Mouse (Mus musculus): ENCODE measurements around the gene Spsb3. TPM values are rescaled to one million over a fixed set of nuclear protein-coding genes. Genes with fewer than 3 reads are reported as not detected.

Spsb3 gene
- polyA plus RNA-seq, 1 experiment from 2014 or later: 25.2 TPM

DNA sequence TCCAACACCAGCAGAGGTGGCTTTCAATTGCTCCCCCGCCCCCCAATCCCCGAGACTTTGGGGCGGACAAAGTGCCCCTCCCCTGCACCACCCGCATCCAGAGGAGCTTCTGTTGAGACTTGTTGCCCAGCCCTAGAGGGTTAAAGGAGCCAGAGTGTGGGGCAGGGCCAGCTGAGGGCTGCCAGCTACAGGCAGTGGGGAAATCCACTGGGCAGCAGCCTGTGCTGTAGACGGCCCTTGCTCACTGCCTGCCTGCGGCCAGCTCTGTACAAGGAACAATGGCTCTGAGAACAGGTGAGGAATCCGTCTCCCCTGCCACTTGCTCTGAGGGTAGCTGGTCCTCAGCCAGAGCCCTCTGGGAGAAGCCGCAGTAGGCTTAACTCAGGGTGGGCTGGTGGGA is 7.9 kb upstream of the Spsb3 start:
- ATAC-seq (replicated peaks; ENCODE audit: insufficient number of reproducible peaks, low FRiP score, low TSS enrichment): no peak
- Histone ChIP-seq H3K4me2 (no peak overlapping the region), H3K27me3 (ENCODE audit: control insufficient read depth, insufficient read depth, low read length) (no peaks in the 10 kb centered on the region), H3K9me3 (replicated peaks; ENCODE audit: control insufficient read depth, low read length) (no peaks in the 10 kb centered on the region), H3K4me3 (ENCODE audit: low read depth, low read length) (no peak overlapping the region), H3K36me3 (ENCODE audit: control insufficient read depth, insufficient read depth, low read length) (peaks cover 3% of the 10 kb centered on the region; the same call in 1 of the 2 replicates), H3K4me1 (ENCODE audit: control insufficient read depth, insufficient read depth, low read length) (no peaks in the 10 kb centered on the region), H3K27ac (ENCODE audit: low read depth, low read length) (no peak overlapping the region), H3K9ac (ENCODE audit: low read depth, low read length) (no peak overlapping the region)
- WGBS (ENCODE audit: insufficient replicate concordance): 77% methylated on average over 8 of the region's 8 CpGs

DNA sequence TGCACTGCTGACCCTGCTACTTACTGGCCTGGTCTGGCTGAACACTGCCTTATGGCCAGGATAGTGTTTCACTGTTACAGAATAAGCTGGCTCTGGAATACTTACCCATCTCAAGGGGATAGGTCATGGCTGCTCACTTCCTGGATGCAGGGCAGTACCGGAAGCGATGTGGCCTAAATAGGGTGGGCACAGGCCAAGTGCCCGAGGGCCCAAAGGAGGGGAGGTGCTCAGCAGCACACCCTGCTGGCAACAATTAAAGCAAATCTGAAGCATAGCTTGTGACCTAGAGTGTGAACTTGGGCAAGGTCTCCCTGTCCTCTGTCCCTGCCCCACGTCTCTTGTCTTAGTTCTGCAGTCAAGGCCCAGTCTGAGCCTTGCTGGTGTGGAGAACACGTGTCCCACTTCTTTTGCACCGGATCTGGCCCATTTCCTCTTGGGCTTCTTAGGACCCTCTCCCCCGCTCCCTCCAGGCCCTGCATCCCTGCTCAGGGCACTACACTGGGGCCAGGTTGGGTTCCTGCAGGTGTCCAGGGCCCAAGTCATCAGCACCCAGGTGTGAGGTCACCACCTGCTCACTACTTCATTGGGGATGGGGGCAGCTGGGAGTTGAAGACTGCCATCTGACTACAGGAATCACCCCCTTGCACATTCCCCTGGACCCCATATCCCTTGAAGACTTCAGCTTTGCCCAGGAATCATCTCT is 4.6 kb upstream of the Spsb3 start:
- ATAC-seq (replicated peaks; ENCODE audit: insufficient number of reproducible peaks, low FRiP score, low TSS enrichment): no peak
- Histone ChIP-seq H3K9ac (ENCODE audit: low read depth, low read length) (no peak overlapping the region), H3K27me3 (ENCODE audit: control insufficient read depth, insufficient read depth, low read length) (no peaks in the 10 kb centered on the region), H3K4me1 (ENCODE audit: control insufficient read depth, insufficient read depth, low read length) (peaks cover 6% of the 10 kb centered on the region), H3K4me2 (no peak overlapping the region), H3K27ac (ENCODE audit: low read depth, low read length) (no peak overlapping the region), H3K36me3 (ENCODE audit: control insufficient read depth, insufficient read depth, low read length) (peaks cover 3% of the 10 kb centered on the region; the same call in 1 of the 2 replicates), H3K9me3 (replicated peaks; ENCODE audit: control insufficient read depth, low read length) (no peaks in the 10 kb centered on the region), H3K4me3 (ENCODE audit: low read depth, low read length) (no peak overlapping the region)
- 49% methylated on average over 7 of the region's 7 CpGs for whole genome bisulfite sequencing (ENCODE audit: insufficient replicate concordance)

DNA sequence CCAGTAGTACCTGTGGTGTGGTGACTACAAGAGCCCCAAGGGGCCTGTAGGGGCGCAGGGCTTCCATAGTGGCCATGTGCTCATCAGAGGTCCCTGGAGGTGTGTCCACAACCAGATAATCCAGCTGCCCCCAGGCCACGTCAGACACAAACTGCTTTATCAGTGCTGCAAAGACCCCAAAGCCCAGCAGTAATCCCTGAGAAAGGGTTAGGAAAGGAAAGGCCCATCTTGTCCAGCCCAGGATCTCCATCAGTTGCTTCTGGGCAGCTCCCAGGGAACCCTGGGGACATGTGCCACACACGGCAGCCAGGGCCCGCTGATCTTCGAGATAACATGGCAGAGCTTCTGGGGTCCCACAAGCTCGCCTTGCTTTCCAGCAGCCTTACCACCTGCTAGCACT is 2.1 kb upstream of the Spsb3 start:
- H3K9ac ChIP-seq (ENCODE audit: low read depth, low read length): no peak overlapping the region
- no peak for ATAC-seq (replicated peaks; ENCODE audit: insufficient number of reproducible peaks, low FRiP score, low TSS enrichment)
- H3K4me1 ChIP-seq (ENCODE audit: control insufficient read depth, insufficient read depth, low read length): peaks cover 17% of the 10 kb centered on the region
- H3K27me3 ChIP-seq (ENCODE audit: control insufficient read depth, insufficient read depth, low read length): no peaks in the 10 kb centered on the region
- no peak overlapping the region for H3K27ac ChIP-seq (ENCODE audit: low read depth, low read length)
- no peak overlapping the region for H3K4me2 ChIP-seq
- WGBS (ENCODE audit: insufficient replicate concordance): 80% methylated on average over 6 of the region's 6 CpGs
- peaks cover 3% of the 10 kb centered on the region; the same call in 1 of the 2 replicates for H3K36me3 ChIP-seq (ENCODE audit: control insufficient read depth, insufficient read depth, low read length)
- H3K9me3 ChIP-seq (replicated peaks; ENCODE audit: control insufficient read depth, low read length): no peaks in the 10 kb centered on the region
- H3K4me3 ChIP-seq (ENCODE audit: low read depth, low read length): no peak overlapping the region

DNA sequence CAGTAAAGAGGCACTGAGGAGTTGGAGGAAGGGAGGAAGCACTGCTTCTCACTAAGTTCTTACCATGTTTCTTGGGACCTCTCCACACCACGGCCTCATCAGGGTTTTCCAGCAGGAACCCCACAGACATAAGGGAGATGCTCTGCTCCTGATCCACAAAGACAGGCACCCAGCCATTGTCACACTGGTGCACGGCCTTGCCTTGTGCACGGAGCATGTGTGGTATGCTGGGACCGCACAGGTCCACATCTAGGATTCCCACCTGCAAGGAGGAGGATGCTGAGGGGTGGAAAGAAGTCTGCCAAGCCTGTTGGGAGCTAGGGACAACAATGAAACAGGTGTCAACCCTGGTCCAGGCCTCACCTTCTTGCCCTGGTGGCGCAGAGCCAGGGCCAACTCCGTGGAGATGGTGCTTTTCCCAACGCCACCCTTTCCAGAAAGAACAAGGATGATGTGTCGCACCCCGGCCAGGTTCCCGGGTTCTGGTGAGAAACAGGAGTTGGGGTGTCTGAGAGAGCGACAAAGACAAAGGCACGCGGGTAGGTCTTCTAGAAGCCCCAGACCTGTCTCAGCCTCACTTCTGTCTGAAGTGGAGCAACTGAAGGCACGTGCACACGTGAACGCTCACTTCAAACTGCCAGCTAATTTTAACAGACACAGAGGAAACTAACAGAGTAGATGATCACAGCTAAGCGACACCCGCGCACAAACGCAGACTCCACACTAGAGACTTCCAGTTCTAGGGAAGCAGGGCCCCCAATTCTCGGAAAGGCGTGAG is 898 bp upstream of the Spsb3 start:
- WGBS (ENCODE audit: insufficient replicate concordance): 22% methylated on average over 22 of the region's 22 CpGs
- H3K9me3 ChIP-seq (replicated peaks; ENCODE audit: control insufficient read depth, low read length): no peaks in the 10 kb centered on the region
- peaks cover 17% of the 10 kb centered on the region for H3K4me1 ChIP-seq (ENCODE audit: control insufficient read depth, insufficient read depth, low read length)
- H3K9ac ChIP-seq (ENCODE audit: low read depth, low read length): peak overlapping the region; percentile 72
- H3K27ac ChIP-seq (ENCODE audit: low read depth, low read length): no peak overlapping the region
- peaks cover 3% of the 10 kb centered on the region; the same call in 1 of the 2 replicates for H3K36me3 ChIP-seq (ENCODE audit: control insufficient read depth, insufficient read depth, low read length)
- peak overlapping the region; percentile 81 for H3K4me3 ChIP-seq (ENCODE audit: low read depth, low read length)
- peak overlapping the region; percentile 69 for H3K4me2 ChIP-seq
- ATAC-seq (replicated peaks; ENCODE audit: insufficient number of reproducible peaks, low FRiP score, low TSS enrichment): no peak
- H3K27me3 ChIP-seq (ENCODE audit: control insufficient read depth, insufficient read depth, low read length): no peaks in the 10 kb centered on the region

DNA sequence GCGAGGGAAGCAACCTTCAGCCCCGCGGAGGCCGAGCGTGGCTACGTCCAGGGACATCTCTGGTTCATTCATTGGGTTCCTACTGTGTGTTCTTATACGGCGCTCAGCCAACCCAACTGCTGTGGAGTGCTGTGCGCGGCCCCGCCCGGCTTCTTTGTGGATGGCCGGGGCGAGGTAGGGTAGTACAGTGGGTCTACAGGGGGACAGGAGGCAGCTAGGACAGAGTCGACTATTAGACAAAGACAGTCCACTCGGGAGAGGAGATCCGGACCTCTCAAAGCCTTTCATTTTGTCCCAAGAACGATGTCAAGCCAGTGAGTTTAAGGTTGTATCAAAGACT is 459 bp downstream of the Spsb3 start:
- peak overlapping the region; percentile 82 for H3K4me2 ChIP-seq
- H3K27me3 ChIP-seq (ENCODE audit: control insufficient read depth, insufficient read depth, low read length): no peaks in the 10 kb centered on the region
- peaks cover 9% of the 10 kb centered on the region for H3K36me3 ChIP-seq (ENCODE audit: control insufficient read depth, insufficient read depth, low read length)
- H3K4me3 ChIP-seq (ENCODE audit: low read depth, low read length): peak overlapping the region; percentile 81
- 2% methylated on average over 18 of the region's 18 CpGs for WGBS (ENCODE audit: insufficient replicate concordance)
- ATAC-seq (replicated peaks; ENCODE audit: insufficient number of reproducible peaks, low FRiP score, low TSS enrichment): peak; percentile 5
- H3K4me1 ChIP-seq (ENCODE audit: control insufficient read depth, insufficient read depth, low read length): peaks cover 17% of the 10 kb centered on the region
- H3K9ac ChIP-seq (ENCODE audit: low read depth, low read length): peak overlapping the region; percentile 89
- H3K27ac ChIP-seq (ENCODE audit: low read depth, low read length): peak overlapping the region; percentile 63
- H3K9me3 ChIP-seq (replicated peaks; ENCODE audit: control insufficient read depth, low read length): no peaks in the 10 kb centered on the region

DNA sequence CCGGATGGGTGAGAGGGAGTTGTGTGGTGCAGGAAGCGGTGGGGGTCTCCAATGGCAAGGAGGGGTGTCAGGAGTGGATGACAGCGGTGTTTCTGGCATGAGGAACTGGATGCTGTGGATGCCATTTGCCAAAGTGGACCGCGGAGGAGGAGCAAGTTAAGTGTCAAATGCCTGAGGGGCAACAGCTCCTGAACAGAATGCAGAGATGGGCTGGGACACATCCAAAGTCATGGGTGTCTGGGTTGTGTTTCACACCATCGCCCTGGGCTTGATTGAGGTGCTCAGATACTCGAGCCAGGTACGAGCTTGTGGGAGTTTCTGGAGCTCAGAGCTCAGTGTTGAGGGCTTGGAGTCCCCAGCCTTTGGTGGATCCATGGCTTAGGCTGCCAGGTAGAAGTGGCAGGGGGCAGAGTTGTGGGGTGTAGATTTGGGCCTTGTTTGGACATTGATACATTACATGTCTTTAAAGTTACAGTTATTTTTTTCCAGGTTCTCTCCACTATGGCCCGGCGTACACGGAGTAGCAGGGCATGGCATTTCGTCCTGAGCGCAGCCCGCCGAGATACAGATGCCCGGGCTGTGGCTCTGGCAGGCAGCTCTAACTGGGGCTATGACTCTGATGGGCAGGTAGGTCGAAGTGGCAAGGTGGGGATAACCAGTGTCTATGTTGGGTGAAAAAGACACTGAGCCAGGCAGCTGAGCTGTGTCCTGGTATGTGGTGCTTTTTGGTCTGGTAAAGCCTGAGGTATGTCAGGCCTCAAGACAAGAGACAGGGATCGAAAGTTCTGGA is 1.0 kb downstream of the Spsb3 start:
- peak overlapping the region; percentile 81 for H3K4me3 ChIP-seq (ENCODE audit: low read depth, low read length)
- 62% methylated on average over 18 of the region's 18 CpGs for WGBS (ENCODE audit: insufficient replicate concordance)
- no peaks in the 10 kb centered on the region for H3K9me3 ChIP-seq (replicated peaks; ENCODE audit: control insufficient read depth, low read length)
- H3K27me3 ChIP-seq (ENCODE audit: control insufficient read depth, insufficient read depth, low read length): no peaks in the 10 kb centered on the region
- H3K4me2 ChIP-seq: peak overlapping the region; percentile 82
- H3K36me3 ChIP-seq (ENCODE audit: control insufficient read depth, insufficient read depth, low read length): peaks cover 13% of the 10 kb centered on the region
- H3K4me1 ChIP-seq (ENCODE audit: control insufficient read depth, insufficient read depth, low read length): peaks cover 17% of the 10 kb centered on the region
- H3K27ac ChIP-seq (ENCODE audit: low read depth, low read length): no peak overlapping the region; the same call in 1 of the 2 replicates
- no peak for ATAC-seq (replicated peaks; ENCODE audit: insufficient number of reproducible peaks, low FRiP score, low TSS enrichment)
- peak overlapping the region; percentile 89 for H3K9ac ChIP-seq (ENCODE audit: low read depth, low read length)

DNA sequence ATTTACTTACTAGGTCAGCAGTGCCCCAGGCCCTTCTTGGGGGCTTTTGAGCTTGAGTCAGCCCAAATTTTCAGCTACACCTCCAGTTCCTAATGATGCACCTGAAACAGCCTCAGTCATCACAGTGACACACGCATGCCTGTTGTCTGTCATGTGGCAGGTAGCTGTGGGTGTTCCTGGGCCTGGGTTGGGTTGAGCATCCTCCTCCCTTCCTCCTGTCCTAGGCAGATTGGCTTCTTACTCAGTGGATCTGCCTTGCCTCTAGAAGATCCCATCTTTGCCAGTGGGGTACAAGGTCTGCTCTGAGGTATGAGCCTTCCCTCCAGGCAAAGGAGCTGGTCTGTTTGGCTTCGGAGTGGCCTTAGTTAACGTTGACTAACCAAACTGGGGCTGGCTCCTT is 2.4 kb downstream of the Spsb3 start:
- WGBS (ENCODE audit: insufficient replicate concordance): 88% methylated on average over 3 of the region's 3 CpGs
- no peak overlapping the region for H3K4me3 ChIP-seq (ENCODE audit: low read depth, low read length)

More for the DNA sequence above, 2.4 kb downstream of the Spsb3 start:
- H3K4me1 ChIP-seq (ENCODE audit: control insufficient read depth, insufficient read depth, low read length): peaks cover 18% of the 10 kb centered on the region
- H3K27me3 ChIP-seq (ENCODE audit: control insufficient read depth, insufficient read depth, low read length): no peaks in the 10 kb centered on the region
- no peak for ATAC-seq (replicated peaks; ENCODE audit: insufficient number of reproducible peaks, low FRiP score, low TSS enrichment)
- H3K36me3 ChIP-seq (ENCODE audit: control insufficient read depth, insufficient read depth, low read length): peaks cover 16% of the 10 kb centered on the region
- no peak overlapping the region for H3K4me2 ChIP-seq
- no peak overlapping the region for H3K27ac ChIP-seq (ENCODE audit: low read depth, low read length)
- H3K9ac ChIP-seq (ENCODE audit: low read depth, low read length): peak overlapping the region; percentile 29; the same call in 1 of the 2 replicates
- H3K9me3 ChIP-seq (replicated peaks; ENCODE audit: control insufficient read depth, low read length): no peaks in the 10 kb centered on the region

All from heart, embryonic 11.5 days (tissue).